Mouse (Mus musculus) kidney, embryonic 16.5 days (tissue): ENCODE measurements around the gene A1cf. TPM values are rescaled to one million over a fixed set of nuclear protein-coding genes. Genes with fewer than 3 reads are reported as not detected.

Source experiments
- ATAC-seq: fragments of 200-750 bp; cut with Nextera tagmentation; 2 replicates; pipeline ENCODE4 v1.8.0; 2017; ENCODE audit warnings: moderate TSS enrichment; ENCODE audit not compliant: low FRiP score, low TSS enrichment
- H3K27ac ChIP-seq: fragments of 300-500 bp; sonication (generic); 2 replicates; pipeline ENCODE4 v1.5.1; 2014; ENCODE audit warnings: low read length
- H3K27me3 ChIP-seq: fragments of 300-500 bp; sonication (generic); 2 replicates; pipeline ENCODE4 v1.6.1; 2014; ENCODE audit warnings: low read length, control low read depth, mixed read lengths; ENCODE audit not compliant: insufficient read depth
- H3K36me3 ChIP-seq: fragments of 300-500 bp; sonication (generic); 2 replicates; pipeline ENCODE4 v1.6.1; 2014; ENCODE audit warnings: low read length, control low read depth, mixed read lengths; ENCODE audit not compliant: insufficient read depth
- H3K4me1 ChIP-seq: fragments of 300-500 bp; sonication (generic); 2 replicates; pipeline ENCODE4 v1.6.1; 2014; ENCODE audit warnings: low read length, control low read depth, mixed read lengths; ENCODE audit not compliant: insufficient read depth
- H3K4me2 ChIP-seq: fragments of 300-500 bp; sonication (generic); replicated peaks from 2 replicates; pipeline ENCODE4 v1.6.1; 2014; ENCODE audit warnings: low read depth, low read length
- H3K4me3 ChIP-seq: fragments of 300-500 bp; sonication (generic); 2 replicates; pipeline ENCODE4 v1.5.1; 2014; ENCODE audit warnings: mild to moderate bottlenecking, low read length
- H3K9ac ChIP-seq: fragments of 300-500 bp; sonication (generic); replicated peaks from 2 replicates; pipeline ENCODE4 v1.6.1; 2014; ENCODE audit warnings: low read length
- H3K9me3 ChIP-seq: fragments of 300-500 bp; sonication (generic); 2 replicates; pipeline ENCODE4 v1.6.1; 2016; ENCODE audit warnings: low read length, control low read depth
- WGBS: fragments of 180-500 bp; shearing (Covaris S2); extraction: QIAGEN DNeasy Blood & Tissue Kit; methylation state at CpG from one replicate; pipeline ENCODE4 v1.1.7; 2014; 5-methylcytosine and 5-hydroxymethylcytosine counted together
- polyA plus RNA-seq: library from polyadenylated mRNA; unstranded; fragments of >200 nt; fragmentation: Nextera tagmentation; extraction: Ambion mirVana; gene quantifications from 2 replicates; pipeline ENCODE4 v1.2.1, GENCODE M21; 2015

A1cf gene
- polyA plus RNA-seq, 1 experiment from 2014 or later, result 2.0 TPM

GRCm38 (mm10) chr19:31971998-31972397, 103.4 kb downstream of the A1cf start:
- Histone ChIP-seq H3K9me3 (no peaks in the 10 kb centered on the region), H3K4me3 (no peak overlapping the region), H3K27me3 (no peaks in the 10 kb centered on the region; the same call in 1 of the 2 replicates), H3K27ac (no peak overlapping the region), H3K4me2 (no peak overlapping the region), H3K36me3 (no peaks in the 10 kb centered on the region), H3K4me1 (0 out of 2 replicates have a peak, but pooled peaks cover 4% of the 10 kb centered on the region), H3K9ac (no peak overlapping the region)
- ATAC-seq, result peak; percentile 89
- 8% methylated on average over 6 of the region's 6 CpGs for WGBS

DNA sequence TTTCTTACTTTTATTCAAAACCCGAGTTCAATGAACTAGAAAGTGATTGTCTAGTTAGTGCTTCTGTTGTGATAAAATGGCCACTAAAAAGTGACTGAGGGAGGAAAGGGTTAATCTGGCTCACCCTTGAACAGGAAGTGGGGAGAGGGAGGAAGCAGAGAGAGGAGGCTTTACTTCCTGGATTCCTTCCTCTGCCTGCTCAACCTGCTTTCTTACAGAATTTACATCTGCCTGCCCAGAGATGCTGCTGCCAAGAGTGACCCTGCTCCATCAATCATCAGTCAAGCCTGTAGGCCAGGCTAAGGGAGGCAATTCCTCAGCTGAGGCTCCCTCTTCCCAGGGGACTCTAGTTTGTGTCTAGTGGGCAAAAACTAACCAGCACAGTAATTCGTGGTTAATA, 107.3 kb downstream of the A1cf start:
- whole genome bisulfite sequencing, result 58% methylated on average over 2 of the region's 2 CpGs
- ATAC-seq, result peak; percentile 51; the same call in 1 of the 2 replicates

GRCm38 (mm10) chr19:31991057-31991456, 122.5 kb downstream of the A1cf start:
- no peaks in the 10 kb centered on the region for H3K36me3 ChIP-seq
- H3K4me1 ChIP-seq, result no peaks in the 10 kb centered on the region
- 89% methylated on average over 6 of the region's 6 CpGs for WGBS
- no peak for ATAC-seq
- H3K4me3 ChIP-seq, result no peak overlapping the region
- no peak overlapping the region for H3K9ac ChIP-seq
- no peaks in the 10 kb centered on the region for H3K9me3 ChIP-seq
- H3K4me2 ChIP-seq, result no peak overlapping the region
- H3K27me3 ChIP-seq, result no peaks in the 10 kb centered on the region
- H3K27ac ChIP-seq, result no peak overlapping the region

More for the DNA sequence above, 107.3 kb downstream of the A1cf start:
- Histone ChIP-seq H3K27me3 (no peaks in the 10 kb centered on the region; the same call in 1 of the 2 replicates), H3K36me3 (no peaks in the 10 kb centered on the region), H3K27ac (no peak overlapping the region), H3K9me3 (no peaks in the 10 kb centered on the region), H3K4me3 (no peak overlapping the region), H3K4me2 (no peak overlapping the region), H3K9ac (no peak overlapping the region), H3K4me1 (0 out of 2 replicates have a peak, but pooled peaks cover 4% of the 10 kb centered on the region)

GRCm38 (mm10) chr19:31996916-31997315, 128.4 kb downstream of the A1cf start:
- Histone ChIP-seq H3K36me3 (no peaks in the 10 kb centered on the region), H3K27ac (no peak overlapping the region), H3K9ac (no peak overlapping the region), H3K4me2 (no peak overlapping the region), H3K9me3 (no peaks in the 10 kb centered on the region), H3K27me3 (no peaks in the 10 kb centered on the region), H3K4me1 (no peaks in the 10 kb centered on the region), H3K4me3 (no peak overlapping the region)
- 90% methylated on average over 3 of the region's 3 CpGs for WGBS
- no peak for ATAC-seq

Other genes starting within 250 kb of the A1cf start
- gene Prkg1, start 103.7 kb upstream of the A1cf start, polyA plus RNA-seq, result 2.9 and 3.1 TPM in 2 replicates
- 2.0 and 2.7 TPM in 2 replicates for gene Asah2, start 239.4 kb downstream of the A1cf start, polyA plus RNA-seq